Mouse (Mus musculus) T-cell, adult 66 days (primary cell): ENCODE results near the gene Il11ra1. TPM values are rescaled to one million over a fixed set of nuclear protein-coding genes. Genes with fewer than 3 reads are reported as not detected.

ENCODE experiments used
- total RNA-seq, 2 experiments: library from RNA; stranded (reverse); gene quantifications; 3 replicates in 1 of 2; 4 replicates in 1 of 2; pipeline ENCODE4 v1.2.4; 2023

Gene Il11ra1
- 10 to 100 TPM; 19.6 to 21.7 TPM for total RNA-seq

GRCm38 (mm10) chr4:41699783-41700182 is at the start of gene Il11ra1:
Gene Il11ra1 (plus strand): TSS chr4:41699989.

GRCm38 (mm10) chr4:41696930-41697841 is 2.6 kb upstream of the Il11ra1 start, which contains the start of gene Cntfr:
Gene Cntfr (minus strand): TSS chr4:41697089.

GRCm38 (mm10) chr4:41713197-41714067 is 13.6 kb downstream of the Il11ra1 start, which contains the start of gene Rpp25l:
Gene Rpp25l (minus strand): TSS chr4:41713534.

GRCm38 (mm10) chr4:41722918-41723351 is 23.1 kb downstream of the Il11ra1 start, which contains the start of gene Dctn3:
Gene Dctn3 (minus strand): TSS chr4:41723170.

GRCm38 (mm10) chr4:41731052-41731765 is 31.4 kb downstream of the Il11ra1 start, which contains the start of gene Arid3c:
Gene Arid3c (minus strand): TSS chr4:41731142.

GRCm38 (mm10) chr4:41754797-41755337 is 55.1 kb downstream of the Il11ra1 start, which contains the start of gene Galt:
Gene Galt (plus strand): TSS chr4:41755228.

GRCm38 (mm10) chr4:41755338-41756305 is 55.8 kb downstream of the Il11ra1 start, which contains the start of gene Sigmar1:
Gene Sigmar1 (minus strand): TSS chr4:41756157.

GRCm38 (mm10) chr4:41774002-41774401 is 74.2 kb downstream of the Il11ra1 start, which contains the start of gene Ccl27a:
Gene Ccl27a (minus strand): TSS chr4:41774247.

Other genes starting within 250 kb of the Il11ra1 start
- 1 to 10 TPM; 1.7 to 2.2 TPM for gene Kif24, start 235.1 kb upstream of the Il11ra1 start, total RNA-seq
- 1 to 10 TPM; 6.0 to 7.1 TPM for gene Nudt2, start 234.8 kb upstream of the Il11ra1 start, total RNA-seq
- gene AI464131, start 196.9 kb upstream of the Il11ra1 start, total RNA-seq: not detected
- gene 1110017D15Rik, start 182.7 kb upstream of the Il11ra1 start, total RNA-seq: not detected
- gene Fam219a, start 130.5 kb upstream of the Il11ra1 start, total RNA-seq: 10 to 100 TPM in 1 of 2 experiments, 1 to 10 TPM in 1; 9.9 to 14.5 TPM
- gene Dnaic1, start 130.2 kb upstream of the Il11ra1 start, total RNA-seq: not detected
- gene Enho, start 59.7 kb upstream of the Il11ra1 start, total RNA-seq: not detected
- gene Cntfr, start 2.9 kb upstream of the Il11ra1 start, total RNA-seq: not detected
- 10 to 100 TPM; 29.6 to 37.3 TPM for gene Rpp25l, start 13.5 kb downstream of the Il11ra1 start, total RNA-seq
- gene Dctn3, start 23.2 kb downstream of the Il11ra1 start, total RNA-seq: 10 to 100 TPM; 52.7 to 58.8 TPM
- gene Arid3c, start 31.2 kb downstream of the Il11ra1 start, total RNA-seq: under 1 TPM in 1 of 2 experiments, not detected in 1; 0.44 TPM
- gene Galt, start 55.2 kb downstream of the Il11ra1 start, total RNA-seq: 10 to 100 TPM; 57.6 to 57.9 TPM
- gene Sigmar1, start 56.2 kb downstream of the Il11ra1 start, total RNA-seq: 10 to 100 TPM; 23.2 to 24.9 TPM
- 10 to 100 TPM in 1 of 2 experiments, 1 to 10 TPM in 1; 9.0 to 12.4 TPM for gene Ccl27a, start 74.3 kb downstream of the Il11ra1 start, total RNA-seq
- gene Gm21541, start 203.6 kb downstream of the Il11ra1 start, total RNA-seq: not detected
- gene Gm20878, start 241.6 kb downstream of the Il11ra1 start, total RNA-seq: 1 to 10 TPM; 3.6 to 5.7 TPM